Mouse (Mus musculus): Measurements from ENCODE around the gene Exoc4.

Exoc4 gene

DNA sequence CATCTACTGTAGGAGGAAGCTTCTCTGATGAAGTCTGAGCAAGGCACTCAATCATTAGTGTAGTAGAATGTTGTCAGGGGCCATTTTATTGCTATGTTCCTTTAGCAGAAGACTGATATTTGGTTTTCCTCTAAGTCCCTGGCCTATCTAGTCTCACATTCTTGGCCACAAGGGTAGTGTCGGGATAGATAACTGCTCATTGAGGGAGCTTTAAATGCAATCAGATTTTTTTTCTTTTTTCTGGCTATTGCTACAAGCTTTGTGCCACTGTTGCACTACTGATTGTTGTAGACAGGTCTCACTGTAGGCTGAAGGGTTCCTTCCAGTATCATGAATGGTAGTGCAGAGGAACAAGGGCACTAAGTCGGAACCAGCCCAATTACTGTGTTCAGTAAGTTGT lies 227.2 kb downstream of the Exoc4 start:
- DNase-seq (ENCODE audit: low spot score in 2 of 2), result no peak

DNA sequence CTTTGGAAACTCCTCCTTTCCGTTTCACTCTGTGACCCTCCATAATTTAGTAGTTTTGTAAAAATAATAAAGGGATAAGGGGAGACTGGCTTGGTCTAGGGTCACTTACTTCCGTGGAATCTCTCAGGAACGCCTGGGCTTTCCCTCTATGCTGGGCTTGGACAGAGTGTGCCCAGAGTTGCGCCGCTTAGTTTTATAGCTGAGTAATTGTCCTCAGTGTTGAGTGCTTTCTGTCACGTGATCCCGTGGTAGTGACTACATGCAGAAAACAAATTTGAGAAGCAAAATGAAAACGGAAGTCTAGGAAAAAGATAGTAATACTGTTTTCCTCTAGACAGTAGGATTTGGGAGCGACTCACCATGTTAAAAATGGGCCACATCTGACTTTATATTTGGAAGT lies 235.7 kb downstream of the Exoc4 start:
- no peak for DNase-seq (ENCODE audit: low spot score in 2 of 2)

DNA sequence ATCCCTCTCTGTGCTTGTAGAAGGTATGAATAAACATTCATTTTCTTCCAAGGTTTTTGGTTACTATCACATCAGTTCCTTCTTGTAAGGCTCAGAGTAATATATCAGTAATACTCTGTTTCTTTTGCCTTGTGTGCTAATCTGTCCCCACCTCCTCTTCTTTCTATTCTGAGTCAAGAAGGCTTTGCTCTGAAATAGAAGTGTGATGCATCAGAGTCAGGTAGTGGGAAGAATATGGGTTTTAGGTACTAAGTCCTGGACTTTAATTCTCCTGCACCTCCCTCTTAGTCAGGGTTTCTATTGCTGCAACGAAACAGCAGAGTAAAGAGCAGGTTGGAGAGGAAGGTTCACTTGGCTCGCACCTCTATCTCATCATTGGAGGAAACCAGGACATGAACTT lies 240.9 kb downstream of the Exoc4 start:
- no peak for DNase-seq (ENCODE audit: low spot score in 2 of 2)

DNA sequence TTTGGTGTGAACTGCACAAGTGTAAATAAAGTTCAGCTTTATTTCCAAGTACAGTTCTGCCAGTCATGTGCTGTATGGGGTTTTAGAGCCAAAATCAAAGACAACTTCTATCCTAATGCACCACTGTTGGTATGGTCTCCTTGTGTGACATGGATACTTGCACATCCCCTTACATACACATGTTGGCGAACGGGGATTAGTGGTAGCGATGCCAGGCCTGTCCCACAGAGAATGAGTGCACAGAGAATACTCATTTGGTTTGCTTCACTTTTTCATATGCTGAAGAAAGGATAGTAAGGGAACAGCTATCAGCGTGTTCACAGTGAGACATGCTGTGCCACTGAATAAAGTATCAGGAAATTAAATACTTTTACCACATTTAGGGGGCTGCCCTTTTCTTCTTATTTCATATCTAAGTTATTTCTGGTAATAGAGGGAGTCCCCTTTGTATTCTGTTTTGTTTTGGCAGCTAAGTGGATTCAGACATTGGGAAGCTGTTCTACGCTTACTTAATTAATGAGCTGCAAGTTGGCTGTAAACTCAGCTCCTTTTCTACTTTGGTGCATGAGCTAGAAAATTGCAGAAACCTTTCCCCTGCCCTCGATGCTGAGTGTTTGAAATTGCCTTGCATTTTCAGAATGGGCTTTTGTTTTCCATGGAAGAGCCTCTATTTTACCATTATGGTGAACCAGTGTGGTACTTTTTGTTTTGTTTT lies 247.4 kb downstream of the Exoc4 start:
- no peak for DNase-seq (ENCODE audit: low spot score in 2 of 2)

- no peak for DNase-seq (ENCODE audit: low spot score in 2 of 2)
Observed at GRCm38 (mm10) chr6:33497348-33497747, 248.5 kb downstream of the Exoc4 start.

GRCm38 (mm10) chr6:33502388-33502787 lies 253.5 kb downstream of the Exoc4 start:
- no peak for DNase-seq (ENCODE audit: low spot score in 2 of 2)

DNA sequence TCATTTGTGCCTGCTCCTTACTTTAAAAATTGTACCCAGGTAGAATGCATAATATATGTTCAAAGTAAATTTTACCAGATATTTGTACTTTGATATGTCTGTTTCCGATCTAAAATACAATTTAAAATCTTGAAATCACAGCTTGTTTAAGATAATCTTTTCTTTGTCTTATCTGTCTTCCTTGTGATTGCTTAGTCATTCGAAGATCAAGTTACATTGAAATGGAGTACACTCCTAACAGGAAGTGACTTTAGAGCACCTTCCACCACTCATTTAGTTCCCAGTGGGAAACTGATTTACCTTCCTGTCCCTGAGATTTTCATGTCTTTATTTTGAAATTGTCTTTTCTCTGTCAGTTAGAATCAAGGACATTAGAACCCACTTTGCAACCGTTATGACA lies 254.5 kb downstream of the Exoc4 start:
- no peak for DNase-seq (ENCODE audit: low spot score in 2 of 2)

- DNase-seq (ENCODE audit: low spot score in 2 of 2), result no peak
Observed at GRCm38 (mm10) chr6:33507134-33507533, 258.2 kb downstream of the Exoc4 start.

GRCm38 (mm10) chr6:33515391-33515790 lies 266.5 kb downstream of the Exoc4 start:
- no peak for DNase-seq (ENCODE audit: low spot score in 2 of 2)

- DNase-seq (ENCODE audit: low spot score in 2 of 2), result no peak
Observed at GRCm38 (mm10) chr6:33516798-33517197, 267.9 kb downstream of the Exoc4 start.

DNA sequence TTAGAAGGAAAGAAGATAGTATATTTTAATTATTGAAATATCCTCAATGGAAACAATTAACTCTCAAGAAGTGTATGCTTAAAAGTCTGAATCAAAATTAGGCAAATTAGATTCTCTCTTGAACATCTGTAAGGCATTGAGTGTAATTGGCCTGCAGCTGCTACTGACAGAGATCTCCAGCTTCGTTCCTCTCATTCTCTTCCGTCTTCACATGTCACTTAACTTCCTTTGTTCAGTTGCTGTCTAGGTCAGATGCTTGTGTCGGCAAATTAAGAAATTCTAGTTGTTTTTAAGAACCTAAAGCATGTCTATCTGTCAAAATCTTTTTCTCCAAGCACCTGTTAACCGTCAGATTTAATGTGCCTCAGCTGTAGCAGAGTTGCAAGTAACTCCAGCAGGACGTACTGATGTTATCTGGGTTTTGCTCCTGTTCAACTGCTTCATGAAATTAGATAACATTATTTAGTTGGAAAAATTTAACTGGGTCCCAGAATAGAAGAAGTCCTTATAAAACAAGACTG lies 269.1 kb downstream of the Exoc4 start:
- no peak for DNase-seq (ENCODE audit: low spot score in 2 of 2)

DNA sequence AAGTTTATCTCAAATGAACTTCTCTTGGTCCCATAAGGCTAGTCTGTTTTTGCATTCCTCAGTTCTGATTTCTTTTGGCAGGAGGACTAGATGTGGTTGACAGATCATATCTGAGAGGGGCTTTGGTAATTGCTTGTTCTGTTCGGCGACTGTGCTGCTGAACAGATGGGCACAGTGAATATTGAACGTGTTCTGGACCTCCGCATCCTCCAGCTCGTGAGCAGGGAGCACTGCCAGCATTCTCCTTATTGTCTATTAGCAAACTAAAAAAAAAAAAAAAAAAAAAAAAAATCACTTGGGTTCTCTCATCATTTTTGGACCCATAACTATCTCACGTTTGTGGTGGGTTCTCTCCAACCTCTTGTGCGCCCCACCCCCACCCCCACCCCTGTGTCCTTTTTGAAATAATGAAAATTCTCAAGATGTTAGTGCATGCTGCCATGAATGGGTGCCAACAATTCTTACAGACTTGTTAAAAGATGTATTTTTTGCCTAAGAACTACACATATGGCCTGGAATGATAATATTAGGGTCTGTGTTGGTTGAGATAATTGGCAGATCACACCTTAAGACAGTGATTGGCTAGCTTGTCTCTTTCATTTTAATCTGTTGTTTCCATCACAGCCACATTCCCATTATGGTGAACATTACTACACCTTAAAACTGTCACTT lies 276.9 kb downstream of the Exoc4 start:
- DNase-seq (ENCODE audit: low spot score in 2 of 2), result no peak

GRCm38 (mm10) chr6:33540356-33540755 lies 291.5 kb downstream of the Exoc4 start:
- DNase-seq (ENCODE audit: low spot score in 2 of 2), result no peak

GRCm38 (mm10) chr6:33542712-33543111 lies 293.8 kb downstream of the Exoc4 start:
- DNase-seq (ENCODE audit: low spot score in 2 of 2), result no peak

GRCm38 (mm10) chr6:33551934-33552333 lies 303.0 kb downstream of the Exoc4 start:
- DNase-seq (ENCODE audit: low spot score in 2 of 2), result no peak

DNA sequence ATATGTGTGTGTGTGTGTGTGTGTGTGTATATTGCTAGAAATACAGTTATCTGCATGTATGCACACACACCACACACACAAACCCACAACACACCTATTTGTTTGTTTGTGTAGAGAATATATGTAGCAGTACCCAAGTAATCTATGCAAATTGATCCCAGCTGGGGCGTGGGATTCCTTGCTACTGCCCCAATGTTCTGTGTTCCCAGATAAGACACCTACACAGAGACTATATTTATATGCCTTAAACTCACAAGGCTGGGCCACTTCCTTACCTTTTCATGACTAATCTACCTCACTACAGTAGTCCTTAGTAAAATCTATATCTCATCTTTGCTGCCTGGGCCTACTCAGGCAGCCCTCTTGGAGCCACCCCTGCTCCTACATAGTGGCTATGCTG lies 312.0 kb downstream of the Exoc4 start:
- DNase-seq (ENCODE audit: low spot score in 2 of 2), result no peak

DNA sequence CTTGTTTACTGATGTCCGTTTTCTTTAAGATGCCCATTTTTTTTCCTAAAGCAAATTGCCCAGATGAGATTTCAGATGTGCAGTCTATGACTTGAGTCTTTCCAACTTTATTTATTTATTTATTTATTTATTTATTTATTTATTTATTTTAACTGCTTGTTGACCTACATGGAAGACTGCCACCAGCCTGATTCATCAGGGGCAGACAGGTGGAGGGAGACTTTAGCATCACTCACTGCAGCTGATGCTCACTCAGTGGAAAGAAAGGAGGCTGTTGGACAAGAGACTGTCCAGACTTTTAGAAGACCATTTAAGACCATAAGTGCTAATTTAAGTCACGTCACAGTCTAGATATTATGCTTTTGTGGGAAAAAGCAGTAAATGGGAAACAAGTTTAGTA lies 313.0 kb downstream of the Exoc4 start:
- no peak for DNase-seq (ENCODE audit: low spot score in 2 of 2)

- no peak for DNase-seq (ENCODE audit: low spot score in 2 of 2)
Observed at GRCm38 (mm10) chr6:33575947-33576346, 327.1 kb downstream of the Exoc4 start.

DNA sequence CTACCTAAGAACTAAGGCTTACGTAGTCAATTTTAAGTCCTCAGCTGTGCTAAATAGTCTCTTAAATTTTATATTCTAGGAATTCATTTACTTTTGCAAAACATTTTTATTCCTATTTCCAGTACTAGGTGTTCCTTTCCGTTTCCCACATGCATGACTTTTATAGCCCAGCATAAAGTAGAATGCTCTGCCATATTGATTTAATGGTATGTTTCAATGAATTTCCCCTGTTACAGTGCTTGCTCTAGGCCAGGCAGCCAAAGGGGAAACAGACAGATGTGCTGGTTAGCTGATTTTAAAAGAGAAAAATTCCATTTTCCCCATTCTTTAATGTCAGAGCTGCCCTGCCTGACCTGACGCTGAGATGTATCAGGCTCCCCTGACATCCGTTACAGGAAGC lies 359.6 kb downstream of the Exoc4 start:
- DNase-seq (ENCODE audit: low spot score in 2 of 2), result no peak

DNA sequence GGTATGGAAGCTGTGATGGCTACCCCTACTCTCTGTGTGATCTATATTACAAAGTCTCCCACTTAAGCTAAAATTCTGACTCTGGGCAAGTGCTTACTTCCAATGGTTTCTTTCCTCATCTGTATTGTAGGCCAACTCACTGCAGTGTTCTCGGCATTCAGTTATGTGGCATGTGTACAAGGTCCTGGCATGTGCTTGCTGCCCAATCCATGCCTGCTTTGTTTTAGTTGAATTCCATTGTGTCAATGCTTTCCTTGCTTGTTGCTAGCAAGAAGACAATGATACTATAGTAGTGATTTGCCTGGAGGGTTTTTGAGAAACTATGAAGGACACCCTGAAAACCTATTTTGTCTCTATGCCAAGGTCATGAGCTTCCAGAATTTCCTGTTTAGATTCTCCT lies 365.1 kb downstream of the Exoc4 start:
- DNase-seq (ENCODE audit: low spot score in 2 of 2), result no peak

DNA sequence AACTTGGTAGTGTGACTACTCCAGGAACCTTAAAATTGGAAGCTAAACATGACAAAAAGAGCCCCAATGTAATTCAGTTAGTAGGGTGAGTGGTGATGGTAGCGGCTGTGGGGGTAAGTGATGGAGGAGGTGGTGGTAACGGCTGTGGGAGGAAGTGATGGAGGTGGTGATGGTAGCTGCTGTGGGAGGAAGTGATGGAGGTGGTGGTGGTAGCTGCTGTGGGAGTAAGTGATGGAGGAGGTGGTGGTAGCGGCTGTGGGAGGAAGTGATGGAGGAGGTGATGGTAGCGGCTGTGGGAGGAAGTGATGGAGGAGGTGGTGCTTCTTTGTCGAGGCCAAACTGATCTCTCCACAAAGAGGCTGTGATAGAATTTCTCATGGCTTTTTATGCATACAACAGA lies 369.7 kb downstream of the Exoc4 start:
- no peak for DNase-seq (ENCODE audit: low spot score in 2 of 2)

DNA sequence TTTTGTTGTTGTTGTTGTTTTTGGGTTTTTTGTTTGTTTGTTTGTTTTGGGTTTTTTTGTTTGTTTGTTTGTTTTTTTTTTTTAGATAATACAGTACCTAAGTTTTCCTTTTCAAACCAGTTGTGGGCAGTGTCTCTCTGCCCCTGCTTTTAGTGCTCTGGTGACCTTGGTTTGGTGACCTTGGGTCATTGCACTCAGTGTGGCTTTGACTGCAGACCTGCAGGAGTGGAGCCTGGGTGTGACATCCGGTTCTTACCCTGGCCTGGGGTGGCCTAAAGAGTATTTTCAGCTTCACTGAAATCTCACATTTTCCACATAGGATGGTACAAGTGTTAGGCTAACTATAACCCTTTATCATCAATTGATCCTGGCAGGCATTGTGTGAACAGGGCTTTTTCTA lies 371.8 kb downstream of the Exoc4 start:
- DNase-seq (ENCODE audit: low spot score in 2 of 2), result no peak

GRCm38 (mm10) chr6:33625931-33626330 lies 377.0 kb downstream of the Exoc4 start:
- no peak for DNase-seq (ENCODE audit: low spot score in 2 of 2)

All from frontal cortex, postnatal 14 days (tissue).